Mouse (Mus musculus): ENCODE measurements around the gene Vac14.

DNA sequence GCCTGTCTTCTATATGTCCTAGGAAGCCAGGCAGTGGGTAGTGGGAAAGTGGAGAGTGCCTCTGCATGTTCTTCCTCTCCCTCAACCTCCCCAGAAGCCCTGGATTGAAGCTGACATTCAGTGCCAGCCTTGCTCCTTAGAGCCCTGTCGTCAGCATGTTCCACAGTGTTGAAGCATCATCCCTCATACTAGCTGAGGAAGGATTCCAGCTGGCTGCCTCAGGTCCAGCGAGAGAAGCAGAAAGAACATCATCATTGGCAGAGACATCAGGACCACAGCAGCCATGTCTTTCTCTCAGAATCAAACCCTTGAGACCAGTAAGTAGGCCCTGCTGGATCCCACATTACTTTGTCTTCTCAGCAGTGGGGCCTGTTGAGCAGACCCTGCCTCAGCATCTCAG, 39.3 kb downstream of the Vac14 start:
- TF ChIP-seq TAL1 (IDR thresholded peaks at IDR 0.05; ENCODE audit: low read length) (no peak), GATA1 (IDR thresholded peaks at IDR 0.05; ENCODE audit: low read length) (no peak)
